Mouse (Mus musculus) CH12.LX (cell line): ENCODE results near the gene Olfr324. TPM values are rescaled to one million over a fixed set of nuclear protein-coding genes. Genes with fewer than 3 reads are reported as not detected.

Experiments used
- DNase-seq: peaks from one replicate; pipeline ENCODE4 v3.0.0-alpha.2; 2013; ENCODE audit errors: extremely low read depth
- H3K27ac ChIP-seq: 2 replicates; pipeline ENCODE4 v1.5.1; 2012; ENCODE audit warnings: low read depth, mild to moderate bottlenecking, control low read depth, moderate library complexity; ENCODE audit not compliant: insufficient read depth
- H3K27me3 ChIP-seq: replicated peaks from 2 replicates; pipeline ENCODE3; 2012; ENCODE audit warnings: inconsistent platforms
- H3K36me3 ChIP-seq, 2 experiments: replicated peaks in 1 of 2; 2 replicates each; pipeline versions ENCODE3 to v1.6.1; 2012; ENCODE audit warnings: inconsistent platforms in 1 of 2, low read length in 1 of 2, mild to moderate bottlenecking in 1 of 2, mixed read lengths in 1 of 2, moderate library complexity in 1 of 2; ENCODE audit not compliant: control insufficient read depth in 1 of 2, insufficient read depth in 1 of 2
- H3K4me1 ChIP-seq, 2 experiments: 2 replicates each; pipeline ENCODE4 v1.6.1; 2012; ENCODE audit warnings: inconsistent platforms in 1 of 2, moderate library complexity in 1 of 2; ENCODE audit not compliant: insufficient read depth in 2 of 2, control insufficient read depth in 1 of 2
- H3K4me2 ChIP-seq: 2 replicates; pipeline ENCODE4 v1.6.1; 2012; ENCODE audit warnings: low read depth, mild to moderate bottlenecking, control low read depth; ENCODE audit not compliant: poor library complexity, insufficient read depth, severe bottlenecking
- H3K4me3 ChIP-seq, 3 experiments: fragments of 150-350 bp in 1 of 3; sonication (generic) in 1 of 3; replicated peaks in 1 of 3; 2 replicates each; pipeline versions ENCODE3 to v1.5.1; 2011 to 2012; ENCODE audit warnings: low read depth in 2 of 3, low read length in 2 of 3, mild to moderate bottlenecking in 2 of 3, moderate library complexity in 2 of 3, control low read depth in 1 of 3, improper control_type of control experiment in 1 of 3, inconsistent platforms in 1 of 3, mixed read lengths in 1 of 3; ENCODE audit not compliant: poor library complexity in 1 of 3
- H3K79me2 ChIP-seq: replicated peaks from 2 replicates; pipeline ENCODE4 v1.6.1; 2012; ENCODE audit warnings: mild to moderate bottlenecking, moderate library complexity; ENCODE audit not compliant: control insufficient read depth, poor library complexity, insufficient read depth, severe bottlenecking; ENCODE audit errors: extremely low read depth
- H3K9ac ChIP-seq: 2 replicates; pipeline ENCODE4 v1.6.1; 2012; ENCODE audit warnings: low read depth, mild to moderate bottlenecking, control low read depth, moderate library complexity; ENCODE audit not compliant: insufficient read depth
- H3K9me3 ChIP-seq: replicated peaks from 2 replicates; pipeline ENCODE3; 2012; ENCODE audit warnings: low read length, inconsistent platforms, mixed read lengths
- BHLHE40 ChIP-seq: IDR thresholded peaks from 2 replicates; pipeline ENCODE4 v1.6.1; 2011; ENCODE audit warnings: mild to moderate bottlenecking, low read depth, low read length, improper control_type of control experiment
- CHD1 ChIP-seq: IDR thresholded peaks from 2 replicates; pipeline ENCODE4 v1.6.1; 2012; ENCODE audit warnings: low read depth, low read length, improper control_type of control experiment, inconsistent platforms
- CTCF ChIP-seq, 2 experiments: IDR thresholded peaks in 1 of 2; conservative IDR thresholded peaks in 1 of 2; 2 replicates each; pipeline ENCODE4 v1.5.1; 2011 to 2012; ENCODE audit warnings: low read depth in 2 of 2, low read length in 2 of 2, improper control_type of control experiment in 1 of 2, inconsistent platforms in 1 of 2, mild to moderate bottlenecking in 1 of 2, moderate library complexity in 1 of 2
- ETS1 ChIP-seq: conservative IDR thresholded peaks from 2 replicates; pipeline ENCODE4 v1.6.1; 2012; ENCODE audit warnings: low read depth, mild to moderate bottlenecking, inconsistent platforms, low read length, improper control_type of control experiment, moderate library complexity
- JUND ChIP-seq: conservative IDR thresholded peaks from 2 replicates; pipeline ENCODE4 v1.6.1; 2011; ENCODE audit warnings: low read depth, low read length, improper control_type of control experiment
- KAT2A ChIP-seq: IDR thresholded peaks from 2 replicates; pipeline ENCODE4 v1.6.1; 2012; ENCODE audit warnings: low read length, improper control_type of control experiment, inconsistent platforms; ENCODE audit not compliant: insufficient replicate concordance
- MAX ChIP-seq: IDR thresholded peaks from 2 replicates; pipeline ENCODE4 v1.6.1; 2011; ENCODE audit warnings: low read length, improper control_type of control experiment
- MXI1 ChIP-seq: IDR thresholded peaks from 2 replicates; pipeline ENCODE4 v1.6.1; 2011; ENCODE audit warnings: mild to moderate bottlenecking, low read depth, low read length, improper control_type of control experiment
- NELFE ChIP-seq: IDR thresholded peaks from 2 replicates; pipeline ENCODE4 v1.6.1; 2011; ENCODE audit warnings: low read depth, low read length, improper control_type of control experiment
- NRF1 ChIP-seq: IDR thresholded peaks from 2 replicates; pipeline ENCODE4 v1.6.1; 2014; ENCODE audit warnings: low read depth, mild to moderate bottlenecking, inconsistent platforms, low read length, improper control_type of control experiment, moderate library complexity
- PAX5 ChIP-seq: IDR thresholded peaks from 2 replicates; pipeline ENCODE4 v1.6.1; 2012; ENCODE audit warnings: low read length, inconsistent platforms, mixed read lengths
- POLR2AphosphoS2 ChIP-seq: IDR thresholded peaks from 2 replicates; pipeline ENCODE4 v1.6.1; 2011; ENCODE audit warnings: low read depth, low read length, improper control_type of control experiment
- TBP ChIP-seq: conservative IDR thresholded peaks from 2 replicates; pipeline ENCODE4 v1.6.1; 2011; ENCODE audit warnings: low read depth, low read length, improper control_type of control experiment
- TCF12 ChIP-seq: IDR thresholded peaks from 2 replicates; pipeline ENCODE4 v1.6.1; 2014; ENCODE audit warnings: low read depth, mild to moderate bottlenecking, inconsistent platforms, low read length, improper control_type of control experiment
- UBTF ChIP-seq: IDR thresholded peaks from 2 replicates; pipeline ENCODE4 v1.6.1; 2012; ENCODE audit warnings: low read depth, mild to moderate bottlenecking, inconsistent platforms, low read length, improper control_type of control experiment, moderate library complexity
- USF1 ChIP-seq: IDR thresholded peaks from 2 replicates; pipeline ENCODE4 v1.6.1; 2014; ENCODE audit warnings: low read depth, mild to moderate bottlenecking, inconsistent platforms, low read length, improper control_type of control experiment
- USF2 ChIP-seq: conservative IDR thresholded peaks from 2 replicates; pipeline ENCODE4 v1.6.1; 2011; ENCODE audit warnings: low read depth, low read length, improper control_type of control experiment
- ZKSCAN1 ChIP-seq: IDR thresholded peaks from 2 replicates; pipeline ENCODE4 v1.6.1; 2012; ENCODE audit warnings: low read depth, inconsistent platforms, low read length, improper control_type of control experiment, borderline replicate concordance
- ZMIZ1 ChIP-seq: IDR thresholded peaks from 2 replicates; pipeline ENCODE4 v1.6.1; 2012; ENCODE audit warnings: low read depth, mild to moderate bottlenecking, inconsistent platforms, low read length, improper control_type of control experiment
- ZNF384 ChIP-seq: IDR thresholded peaks from 2 replicates; pipeline ENCODE4 v1.6.1; 2012; ENCODE audit warnings: low read depth, low read length, improper control_type of control experiment, inconsistent platforms
- dilution Hi-C: fragments of 300-500 bp; cut with MboI; formaldehyde crosslinking; loops from 2 replicates; pipeline ENCODE4 v1.14.3; 2020; ENCODE audit warnings: low sequenced_read_pairs; ENCODE audit not compliant: extremely low pct_unique_long_range_greater_than_20kb, extremely low pct_ligation_motif_present
- in situ Hi-C: fragments of 300-500 bp; cut with MboI; formaldehyde crosslinking; loops from 3 replicates; pipeline ENCODE4 v1.14.3; 2019; ENCODE audit warnings: low sequenced_read_pairs, low pct_ligation_motif_present, low pct_unique_long_range_greater_than_20kb, mixed read lengths
- polyA plus RNA-seq: library from polyadenylated mRNA; unstranded; fragments of >175 nt; gene quantifications from 2 replicates; pipeline ENCODE4 v1.2.1, GENCODE M21; 2012; ENCODE audit warnings: low read depth; ENCODE audit not compliant: insufficient read length
- total RNA-seq, 2 experiments: library from RNA; depleted of rRNA; stranded (reverse); fragments of 300-350 nt in 1 of 2; fragments of >200 nt in 1 of 2; gene quantifications; 2 replicates each; pipeline ENCODE4 v1.2.3; 2012 to 2014

Olfr324 gene
- total and polyA plus RNA-seq, 3 experiments, result not detected

DNA sequence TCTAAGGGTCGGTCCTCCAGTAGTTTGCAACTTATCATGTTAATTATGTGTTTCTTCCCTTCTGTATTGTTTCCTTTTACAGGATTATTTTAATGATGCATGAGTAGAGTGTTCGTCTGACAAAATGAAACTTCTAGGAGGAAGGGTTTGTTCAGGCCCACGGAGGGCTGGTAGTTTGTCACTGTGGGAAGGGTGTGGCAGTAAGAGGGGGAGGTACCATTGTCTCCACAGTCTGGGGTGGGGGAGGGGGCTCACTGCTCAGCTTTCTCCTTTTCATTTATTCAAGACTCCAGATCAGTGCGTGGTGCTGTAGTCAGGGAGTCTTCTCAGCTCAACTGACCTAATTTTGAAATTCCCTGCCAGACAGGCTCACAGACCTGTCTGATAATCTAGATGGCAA lies 31.2 kb downstream of the Olfr324 start:
- no peak for DNase-seq
- H3K4me3 ChIP-seq, result no peak overlapping the region
- no peaks in the 10 kb centered on the region for H3K4me1 ChIP-seq
- dilution Hi-C loops, result no loop called here
- in situ Hi-C loops, result loop anchor here (25.0 kb wide), 1 partner anchor 689 kb away; no protein-coding TSS in a partner anchor
- TF ChIP-seq BHLHE40, result no peak
- no peak for TF ChIP-seq ETS1
- TF ChIP-seq KAT2A, result no peak
- TF ChIP-seq USF1, result no peak
- no peak for TF ChIP-seq USF2
- no peak for TF ChIP-seq CHD1
- no peak for TF ChIP-seq ZNF384
- no peak for TF ChIP-seq ZMIZ1
- no peak for TF ChIP-seq ZKSCAN1
- no peak for TF ChIP-seq MAX
- TF ChIP-seq TBP, result no peak
- TF ChIP-seq POLR2AphosphoS2, result no peak
- no peak for TF ChIP-seq TCF12
- no peak for TF ChIP-seq CTCF (conservative IDR thresholded peaks at IDR 0.05 in 1 of 2, IDR thresholded peaks at IDR 0.05 in 1 of 2; ENCODE audit: low read depth in 2 of 2, low read length in 2 of 2)
- no peak for TF ChIP-seq UBTF
- no peak for TF ChIP-seq NELFE
- TF ChIP-seq JUND, result no peak
- TF ChIP-seq PAX5, result no peak
- no peaks in the 10 kb centered on the region for H3K9me3 ChIP-seq
- H3K9ac ChIP-seq, result no peak overlapping the region
- peaks cover 94% of the 10 kb centered on the region for H3K27me3 ChIP-seq
- H3K4me2 ChIP-seq, result no peak overlapping the region
- no peak overlapping the region for H3K27ac ChIP-seq
- no peaks in the 10 kb centered on the region for H3K79me2 ChIP-seq
- no peaks in the 10 kb centered on the region for H3K36me3 ChIP-seq

DNA sequence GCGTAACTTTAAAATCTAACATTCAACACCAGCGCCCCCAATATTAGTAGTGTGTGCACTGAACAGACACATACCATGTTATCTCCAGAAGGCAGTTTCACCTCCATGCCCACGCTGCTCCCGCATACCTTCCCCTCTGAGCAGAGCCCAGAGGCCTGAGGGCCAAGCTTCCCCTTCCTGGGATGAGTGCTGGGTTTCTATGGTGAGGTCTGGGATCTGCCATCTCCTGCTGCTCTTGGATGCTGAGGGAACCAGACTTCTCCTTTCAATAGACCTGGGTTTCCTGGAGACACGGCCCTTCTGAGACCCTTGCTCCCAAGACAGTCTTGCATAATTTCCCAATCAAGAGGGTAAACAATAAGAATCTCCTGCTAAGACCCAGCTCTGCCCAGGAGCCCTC lies 35.5 kb downstream of the Olfr324 start, which contains the start of gene Olfr323:
Gene Olfr323, minus strand, starts transcription at position 101 of the 400 bp plus-strand sequence.
- H3K36me3 ChIP-seq, result no peaks in the 10 kb centered on the region
- H3K4me2 ChIP-seq, result no peak within 1 kb of the TSS
- no peak within 1 kb of the TSS for H3K4me3 ChIP-seq
- dilution Hi-C loops, result no loop called here
- no peaks in the 10 kb centered on the region for H3K9me3 ChIP-seq
- no peak within 1 kb of the TSS for H3K27ac ChIP-seq
- H3K4me1 ChIP-seq, result no peaks in the 10 kb centered on the region
- DNase-seq, result no peak
- peaks cover 90% of the 10 kb centered on the region for H3K27me3 ChIP-seq
- TF ChIP-seq MXI1 (no peak), NELFE (no peak), NRF1 (no peak), CHD1 (no peak), JUND (no peak), UBTF (no peak), ZKSCAN1 (no peak)
- no peak within 1 kb of the TSS for H3K9ac ChIP-seq
- in situ Hi-C loops, result loop anchor here (25.0 kb wide), 1 partner anchor 693 kb away; no protein-coding TSS in a partner anchor
- no peaks in the 10 kb centered on the region for H3K79me2 ChIP-seq
